Mouse (Mus musculus) kidney, adult 2 months (tissue): Measurements from ENCODE around the gene Clec2d. TPM values are rescaled to one million over a fixed set of nuclear protein-coding genes. Genes with fewer than 3 reads are reported as not detected.

ENCODE experiments used
- DNase-seq: peaks from one replicate; pipeline ENCODE4 v3.0.0; 2021
- H3K27ac ChIP-seq: fragments of 200-500 bp; 2 replicates; pipeline ENCODE4 v1.5.1; 2012; ENCODE audit warnings: low read depth, low read length, control low read depth, inconsistent platforms; ENCODE audit not compliant: insufficient read depth
- H3K27me3 ChIP-seq: fragments of 200-500 bp; replicated peaks from 2 replicates; pipeline ENCODE4 v1.6.1; 2012; ENCODE audit warnings: mild to moderate bottlenecking, moderate library complexity, low read length, inconsistent platforms; ENCODE audit not compliant: control insufficient read depth, insufficient read depth
- H3K36me3 ChIP-seq: fragments of 200-500 bp; 2 replicates; pipeline ENCODE4 v1.6.1; 2012; ENCODE audit warnings: mild to moderate bottlenecking, moderate library complexity, low read length, inconsistent platforms; ENCODE audit not compliant: control insufficient read depth, insufficient read depth
- H3K4me1 ChIP-seq: fragments of 200-500 bp; 2 replicates; pipeline ENCODE4 v1.6.1; 2011; ENCODE audit warnings: low read length; ENCODE audit not compliant: control insufficient read depth, insufficient read depth
- H3K4me3 ChIP-seq: fragments of 200-500 bp; 2 replicates; pipeline ENCODE4 v1.5.1; 2011; ENCODE audit warnings: mild to moderate bottlenecking, low read depth, low read length, control low read depth; ENCODE audit not compliant: insufficient read depth
- CTCF ChIP-seq: fragments of 200-500 bp; conservative IDR thresholded peaks from 2 replicates; pipeline ENCODE4 v1.5.1; 2011; ENCODE audit warnings: low read depth, mild to moderate bottlenecking, control low read depth, low read length, moderate library complexity, mixed read lengths; ENCODE audit not compliant: insufficient read depth, insufficient read length
- POLR2A ChIP-seq: fragments of 200-500 bp; IDR thresholded peaks from one replicate; pipeline ENCODE4 v1.6.1; 2011; ENCODE audit warnings: low read depth, low read length, control low read depth
- WGBS: fragments of 180-500 bp; shearing (Covaris S2); methylation state at CpG from one replicate; pipeline ENCODE4 v1.1.7; 2018; 5-methylcytosine and 5-hydroxymethylcytosine counted together
- polyA plus RNA-seq: library from polyadenylated mRNA; depleted of rRNA; stranded (reverse); fragments of >200 nt; gene quantifications from 2 replicates; pipeline ENCODE4 v1.2.3, GENCODE M21; 2012

Clec2d gene
- polyA plus RNA-seq, 1 experiment: 67.0 TPM

- TF ChIP-seq CTCF (no peak), POLR2A (no peak)
- Histone ChIP-seq H3K4me1 (peaks cover 23% of the 10 kb centered on the region), H3K27ac (no peak overlapping the region), H3K4me3 (no peak overlapping the region), H3K36me3 (no peaks in the 10 kb centered on the region; the same call in 1 of the 2 replicates), H3K27me3 (no peaks in the 10 kb centered on the region)
- DNase-seq: no peak
- WGBS: 90% methylated on average over 2 of the region's 2 CpGs
Measured at GRCm38 (mm10) chr6:129225078-129225477, 44.7 kb downstream of the Clec2d start.

DNA sequence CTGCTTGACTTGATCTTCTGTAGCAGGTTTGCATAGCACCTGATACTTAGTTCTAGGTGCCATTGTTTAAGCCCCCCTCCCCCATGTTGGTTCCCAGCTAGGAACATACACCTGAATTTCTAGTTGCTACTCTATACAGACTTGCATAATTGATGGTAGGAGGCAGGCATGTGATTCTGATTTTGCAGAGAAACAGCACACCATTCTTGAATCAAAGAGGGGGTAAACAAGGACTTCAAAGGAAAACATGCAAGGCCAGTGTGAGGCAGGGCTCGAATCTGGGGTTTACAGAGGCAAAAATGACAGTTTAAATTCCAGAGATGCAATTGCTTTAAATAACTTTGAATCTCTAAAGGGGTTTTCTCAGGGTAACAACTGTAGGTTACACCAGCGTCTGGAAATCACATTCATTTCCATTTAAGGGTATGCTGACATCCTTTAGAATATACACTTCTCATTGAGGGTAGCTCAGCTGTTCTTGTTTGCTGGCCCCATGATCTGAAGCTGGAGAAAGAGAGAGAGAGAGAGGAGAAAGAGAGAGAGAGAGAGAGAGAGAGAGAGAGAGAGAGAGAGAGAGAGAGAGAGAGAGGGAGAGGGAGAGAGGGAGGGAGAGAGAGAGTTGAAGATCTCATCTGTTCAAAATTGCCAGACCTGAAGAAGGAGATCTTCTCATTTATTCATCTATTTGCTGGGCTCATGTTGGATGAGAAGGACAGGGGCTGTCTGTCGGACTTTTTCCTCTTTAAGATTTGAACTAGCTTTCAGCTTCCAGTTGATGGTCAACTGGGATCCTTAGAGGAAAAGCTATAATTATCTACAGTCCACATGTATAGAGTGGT lies 48.7 kb downstream of the Clec2d start:
- no peak for DNase-seq
- H3K27ac ChIP-seq: peak overlapping the region; percentile 100
- no peaks in the 10 kb centered on the region; the same call in 1 of the 2 replicates for H3K36me3 ChIP-seq
- TF ChIP-seq POLR2A (no peak), CTCF (no peak)
- H3K27me3 ChIP-seq: no peaks in the 10 kb centered on the region
- no peak overlapping the region for H3K4me3 ChIP-seq
- 46% methylated on average over 3 of the region's 3 CpGs for WGBS
- H3K4me1 ChIP-seq: peaks cover 34% of the 10 kb centered on the region

- WGBS: 26% methylated on average over 3 of the region's 3 CpGs
- H3K27me3 ChIP-seq: no peaks in the 10 kb centered on the region
- TF ChIP-seq POLR2A: no peak
- no peak for TF ChIP-seq CTCF
- H3K4me1 ChIP-seq: peaks cover 37% of the 10 kb centered on the region
- H3K4me3 ChIP-seq: no peak overlapping the region
- peak; percentile 96 for DNase-seq
- peak overlapping the region; percentile 100 for H3K27ac ChIP-seq
- no peaks in the 10 kb centered on the region; the same call in 1 of the 2 replicates for H3K36me3 ChIP-seq
Measured at GRCm38 (mm10) chr6:129229774-129230578, 49.6 kb downstream of the Clec2d start.

GRCm38 (mm10) chr6:129232005-129232841 lies 51.8 kb downstream of the Clec2d start:
- H3K27ac ChIP-seq: peak overlapping the region; percentile 93
- no peak for TF ChIP-seq POLR2A
- TF ChIP-seq CTCF: no peak
- H3K4me1 ChIP-seq: peaks cover 52% of the 10 kb centered on the region

GRCm38 (mm10) chr6:129232842-129233205 lies 52.4 kb downstream of the Clec2d start:
- peak; percentile 77 for DNase-seq
- Histone ChIP-seq H3K36me3 (no peaks in the 10 kb centered on the region; the same call in 1 of the 2 replicates), H3K4me3 (no peak overlapping the region)

More at GRCm38 (mm10) chr6:129232005-129232841, 51.8 kb downstream of the Clec2d start:
- WGBS: 60% methylated on average over 5 of the region's 5 CpGs
- Histone ChIP-seq H3K4me3 (no peak overlapping the region), H3K36me3 (no peaks in the 10 kb centered on the region; the same call in 1 of the 2 replicates), H3K27me3 (no peaks in the 10 kb centered on the region)
- DNase-seq: no peak

GRCm38 (mm10) chr6:129233366-129233954 lies 53.0 kb downstream of the Clec2d start:
- Histone ChIP-seq H3K27me3 (no peaks in the 10 kb centered on the region), H3K4me3 (no peak overlapping the region), H3K36me3 (no peaks in the 10 kb centered on the region; the same call in 1 of the 2 replicates), H3K27ac (peak overlapping the region; percentile 85), H3K4me1 (peaks cover 52% of the 10 kb centered on the region)
- TF ChIP-seq CTCF: no peak
- TF ChIP-seq POLR2A: no peak
- DNase-seq: no peak
- 70% methylated on average over 6 of the region's 6 CpGs for WGBS

More at GRCm38 (mm10) chr6:129232842-129233205, 52.4 kb downstream of the Clec2d start:
- H3K4me1 ChIP-seq: peaks cover 52% of the 10 kb centered on the region
- H3K27me3 ChIP-seq: no peaks in the 10 kb centered on the region
- peak overlapping the region; percentile 92 for H3K27ac ChIP-seq
- no peak for TF ChIP-seq POLR2A
- no peak for TF ChIP-seq CTCF
- WGBS: 44% methylated on average over 9 of the region's 9 CpGs
